Mouse (Mus musculus): ENCODE data around the gene Tcirg1. TPM values are rescaled to one million over a fixed set of nuclear protein-coding genes. Genes with fewer than 3 reads are reported as not detected.

Tcirg1 gene
- polyA plus RNA-seq, 1 experiment = 292 TPM

GRCm38 (mm10) chr19:3924190-3924589, 17.3 kb upstream of the Tcirg1 start:
- WGBS = 52% methylated on average over 8 of the region's 8 CpGs

DNA sequence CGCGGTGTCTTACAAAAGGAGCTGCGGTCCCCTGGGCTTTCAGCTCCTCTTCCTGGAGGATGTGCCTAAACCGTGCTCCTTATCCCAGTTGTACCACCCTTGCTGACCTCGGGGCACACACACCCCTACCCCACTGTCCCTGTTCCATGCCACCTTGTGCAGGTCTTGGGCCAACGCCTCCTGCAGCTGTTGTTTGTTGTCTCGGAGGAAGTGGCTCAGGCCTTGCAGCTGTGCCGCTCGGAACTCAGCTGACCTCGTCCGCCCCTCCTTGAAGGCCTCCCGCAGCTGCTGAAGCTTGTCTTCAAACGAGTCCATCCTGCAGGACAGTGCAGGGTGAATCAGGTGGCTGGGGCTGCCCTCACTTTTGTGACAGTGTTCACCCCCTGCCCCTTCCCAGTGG, 16.7 kb upstream of the Tcirg1 start:
- 25% methylated on average over 13 of the region's 13 CpGs for WGBS

More at GRCm38 (mm10) chr19:3924190-3924589, 17.3 kb upstream of the Tcirg1 start:
- TF ChIP-seq CTCF (IDR thresholded peaks at IDR 0.05; ENCODE audit: control insufficient read depth, insufficient read depth, low read length) (no peak), POLR2A (IDR thresholded peaks at IDR 0.05; ENCODE audit: borderline replicate concordance, control insufficient read depth, low read depth, low read length) (no peak)
- no peak overlapping the region for H3K4me3 ChIP-seq (replicated peaks; ENCODE audit: control insufficient read depth, low read depth, low read length)
- H3K4me1 ChIP-seq (ENCODE audit: control insufficient read depth, insufficient read depth, low read length) = peaks cover 16% of the 10 kb centered on the region
- H3K27ac ChIP-seq (ENCODE audit: control insufficient read depth, insufficient read depth, low read depth, low read length, poor library complexity) = peak overlapping the region; percentile 78

DNA sequence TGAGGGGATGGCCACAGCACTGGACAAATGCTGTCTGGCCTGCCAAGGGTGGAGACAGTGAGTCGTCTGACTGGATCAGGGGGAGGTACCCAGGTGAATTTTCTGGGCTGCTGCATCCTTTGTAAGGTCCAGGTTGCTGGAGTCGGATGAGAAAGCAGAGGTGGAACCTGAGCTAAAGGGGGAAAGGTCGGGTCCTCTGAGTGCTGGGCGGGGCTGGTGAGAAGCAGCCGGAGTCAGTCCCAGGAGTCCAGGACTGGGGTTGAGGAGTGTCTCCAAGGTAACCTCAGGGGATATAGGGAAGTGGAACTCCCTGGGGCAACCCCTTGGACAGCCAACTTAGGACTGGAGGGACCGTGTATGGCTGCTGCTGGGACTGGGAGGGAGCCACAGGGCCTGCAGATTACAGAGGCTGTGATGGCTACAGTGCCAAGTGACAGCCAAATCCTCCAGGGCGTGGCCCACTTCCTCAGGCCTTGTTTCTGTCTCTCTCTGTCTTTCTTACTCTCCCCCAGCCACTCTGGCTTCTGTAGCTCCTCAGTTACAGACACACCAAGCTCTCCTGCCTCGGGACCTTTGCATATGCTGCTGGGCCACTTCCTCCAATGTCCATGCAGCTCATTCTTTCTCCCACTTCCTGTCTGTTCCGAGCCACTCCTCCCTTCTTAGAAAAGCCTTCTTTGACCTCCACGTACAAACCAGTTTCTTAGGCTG, 15.9 kb upstream of the Tcirg1 start:
- 29% methylated on average over 10 of the region's 10 CpGs for WGBS
- Histone ChIP-seq H3K27ac (ENCODE audit: control insufficient read depth, insufficient read depth, low read depth, low read length, poor library complexity) (peak overlapping the region; percentile 78), H3K4me3 (replicated peaks; ENCODE audit: control insufficient read depth, low read depth, low read length) (no peak overlapping the region), H3K4me1 (ENCODE audit: control insufficient read depth, insufficient read depth, low read length) (peaks cover 14% of the 10 kb centered on the region)
- TF ChIP-seq CTCF (IDR thresholded peaks at IDR 0.05; ENCODE audit: control insufficient read depth, insufficient read depth, low read length) (no peak), POLR2A (IDR thresholded peaks at IDR 0.05; ENCODE audit: borderline replicate concordance, control insufficient read depth, low read depth, low read length) (0 out of 2 replicates have a peak, but pooled peaks have one; percentile 33)

More for the DNA sequence above, 16.7 kb upstream of the Tcirg1 start:
- peak; percentile 58; the same call in 1 of the 2 replicates for TF ChIP-seq POLR2A (IDR thresholded peaks at IDR 0.05; ENCODE audit: borderline replicate concordance, control insufficient read depth, low read depth, low read length)
- no peak for TF ChIP-seq CTCF (IDR thresholded peaks at IDR 0.05; ENCODE audit: control insufficient read depth, insufficient read depth, low read length)
- no peak overlapping the region for H3K4me3 ChIP-seq (replicated peaks; ENCODE audit: control insufficient read depth, low read depth, low read length)
- peak overlapping the region; percentile 78 for H3K27ac ChIP-seq (ENCODE audit: control insufficient read depth, insufficient read depth, low read depth, low read length, poor library complexity)
- H3K4me1 ChIP-seq (ENCODE audit: control insufficient read depth, insufficient read depth, low read length) = peaks cover 14% of the 10 kb centered on the region

- no peak for TF ChIP-seq CTCF (IDR thresholded peaks at IDR 0.05; ENCODE audit: control insufficient read depth, insufficient read depth, low read length)
- no peak for TF ChIP-seq POLR2A (IDR thresholded peaks at IDR 0.05; ENCODE audit: borderline replicate concordance, control insufficient read depth, low read depth, low read length)
- H3K4me1 ChIP-seq (ENCODE audit: control insufficient read depth, insufficient read depth, low read length) = peaks cover 9% of the 10 kb centered on the region; the same call in 1 of the 2 replicates
Observed at GRCm38 (mm10) chr19:3919928-3920327, 13.0 kb upstream of the Tcirg1 start.

DNA sequence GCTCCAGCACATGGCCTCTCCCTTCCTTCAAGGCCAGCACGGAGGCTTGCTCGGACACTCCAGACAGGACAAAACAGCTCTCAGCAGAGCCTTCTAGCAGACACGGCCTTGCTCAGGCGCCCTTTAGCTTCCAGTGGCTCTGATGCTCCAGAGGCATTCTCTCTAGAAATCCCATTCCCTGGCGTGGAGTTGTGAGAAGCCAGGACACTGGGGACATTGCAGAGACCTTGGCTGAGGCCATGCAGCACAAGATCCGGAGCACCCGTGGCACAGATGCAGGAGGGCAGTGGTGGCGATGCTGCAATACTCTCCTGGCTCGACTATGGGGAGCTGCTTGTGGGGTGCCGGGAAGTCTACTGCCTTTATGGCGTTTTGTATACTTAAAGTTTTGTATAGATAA, 9.8 kb upstream of the Tcirg1 start:
- TF ChIP-seq POLR2A (IDR thresholded peaks at IDR 0.05; ENCODE audit: borderline replicate concordance, control insufficient read depth, low read depth, low read length) (no peak), CTCF (IDR thresholded peaks at IDR 0.05; ENCODE audit: control insufficient read depth, insufficient read depth, low read length) (no peak)
- peaks cover 8% of the 10 kb centered on the region for H3K4me1 ChIP-seq (ENCODE audit: control insufficient read depth, insufficient read depth, low read length)
- no peak overlapping the region for H3K27ac ChIP-seq (ENCODE audit: control insufficient read depth, insufficient read depth, low read depth, low read length, poor library complexity)
- WGBS = 78% methylated on average over 11 of the region's 11 CpGs
- H3K4me3 ChIP-seq (replicated peaks; ENCODE audit: control insufficient read depth, low read depth, low read length) = no peak overlapping the region

More at GRCm38 (mm10) chr19:3919928-3920327, 13.0 kb upstream of the Tcirg1 start:
- H3K27ac ChIP-seq (ENCODE audit: control insufficient read depth, insufficient read depth, low read depth, low read length, poor library complexity) = no peak overlapping the region
- no peak overlapping the region for H3K4me3 ChIP-seq (replicated peaks; ENCODE audit: control insufficient read depth, low read depth, low read length)

DNA sequence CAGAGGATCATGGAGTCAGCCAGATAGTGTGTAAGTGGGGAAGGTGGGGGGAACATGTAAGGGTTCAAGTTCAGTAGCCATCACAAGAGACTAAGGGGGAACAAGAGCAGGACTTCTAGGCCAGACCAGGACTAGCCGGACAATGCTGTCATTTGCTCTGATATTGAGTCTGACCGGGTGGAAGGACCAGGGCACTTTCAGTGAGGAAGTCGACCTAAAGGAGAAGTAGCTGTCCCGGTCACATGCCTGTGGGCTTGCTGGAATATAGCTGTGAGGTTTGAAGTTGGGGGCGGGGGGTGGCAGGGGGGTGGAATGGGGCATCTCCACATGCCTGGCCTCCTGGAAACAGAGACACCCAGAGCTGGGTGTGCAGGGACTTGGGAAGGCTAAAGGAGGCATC, 7.6 kb upstream of the Tcirg1 start:
- 17% methylated on average over 5 of the region's 5 CpGs for whole genome bisulfite sequencing
- no peak overlapping the region for H3K4me3 ChIP-seq (replicated peaks; ENCODE audit: control insufficient read depth, low read depth, low read length)
- H3K27ac ChIP-seq (ENCODE audit: control insufficient read depth, insufficient read depth, low read depth, low read length, poor library complexity) = peak overlapping the region; percentile 46; the same call in 1 of the 2 replicates
- TF ChIP-seq CTCF (IDR thresholded peaks at IDR 0.05; ENCODE audit: control insufficient read depth, insufficient read depth, low read length) (no peak), POLR2A (IDR thresholded peaks at IDR 0.05; ENCODE audit: borderline replicate concordance, control insufficient read depth, low read depth, low read length) (no peak)
- H3K4me1 ChIP-seq (ENCODE audit: control insufficient read depth, insufficient read depth, low read length) = peaks cover 8% of the 10 kb centered on the region

- Histone ChIP-seq H3K4me1 (ENCODE audit: control insufficient read depth, insufficient read depth, low read length) (peaks cover 8% of the 10 kb centered on the region), H3K4me3 (replicated peaks; ENCODE audit: control insufficient read depth, low read depth, low read length) (peak overlapping the region; percentile 78), H3K27ac (ENCODE audit: control insufficient read depth, insufficient read depth, low read depth, low read length, poor library complexity) (peak overlapping the region; percentile 58)
- WGBS = 72% methylated on average over 8 of the region's 8 CpGs
- TF ChIP-seq POLR2A (IDR thresholded peaks at IDR 0.05; ENCODE audit: borderline replicate concordance, control insufficient read depth, low read depth, low read length) = no peak
- TF ChIP-seq CTCF (IDR thresholded peaks at IDR 0.05; ENCODE audit: control insufficient read depth, insufficient read depth, low read length) = no peak
Observed at GRCm38 (mm10) chr19:3913692-3914091, 6.8 kb upstream of the Tcirg1 start.

- peaks cover 8% of the 10 kb centered on the region for H3K4me1 ChIP-seq (ENCODE audit: control insufficient read depth, insufficient read depth, low read length)
Observed at GRCm38 (mm10) chr19:3912337-3913204, 5.6 kb upstream of the Tcirg1 start, which contains the start of gene Ndufs8. Gene Ndufs8 (minus strand): TSS chr19:3912774.

More at GRCm38 (mm10) chr19:3912337-3913204, 5.6 kb upstream of the Tcirg1 start, which contains the start of gene Ndufs8:
- under 1% methylated on average over 43 of the region's 43 CpGs for WGBS
- TF ChIP-seq POLR2A (IDR thresholded peaks at IDR 0.05; ENCODE audit: borderline replicate concordance, control insufficient read depth, low read depth, low read length) (peak; percentile 78), CTCF (IDR thresholded peaks at IDR 0.05; ENCODE audit: control insufficient read depth, insufficient read depth, low read length) (peak; percentile 37; the same call in 1 of the 2 replicates)
- peak within 1 kb of the TSS; percentile 89 for H3K27ac ChIP-seq (ENCODE audit: control insufficient read depth, insufficient read depth, low read depth, low read length, poor library complexity)
- peak within 1 kb of the TSS; percentile 93 for H3K4me3 ChIP-seq (replicated peaks; ENCODE audit: control insufficient read depth, low read depth, low read length)

Measured in bone marrow, adult 2 months (tissue).